Mouse (Mus musculus) 3134 (cell line): ENCODE data around the gene Cacna1b.
A peak's percentile ranks its signal among the peaks of the same experiment; 100 is the strongest.

Experiments
- DNase-seq: peaks from one replicate; pipeline ENCODE4 v3.0.0-alpha.2; 2011; ENCODE audit warnings: low spot score; ENCODE audit not compliant: insufficient read length; ENCODE audit errors: extremely low read depth

Gene Cacna1b

DNA sequence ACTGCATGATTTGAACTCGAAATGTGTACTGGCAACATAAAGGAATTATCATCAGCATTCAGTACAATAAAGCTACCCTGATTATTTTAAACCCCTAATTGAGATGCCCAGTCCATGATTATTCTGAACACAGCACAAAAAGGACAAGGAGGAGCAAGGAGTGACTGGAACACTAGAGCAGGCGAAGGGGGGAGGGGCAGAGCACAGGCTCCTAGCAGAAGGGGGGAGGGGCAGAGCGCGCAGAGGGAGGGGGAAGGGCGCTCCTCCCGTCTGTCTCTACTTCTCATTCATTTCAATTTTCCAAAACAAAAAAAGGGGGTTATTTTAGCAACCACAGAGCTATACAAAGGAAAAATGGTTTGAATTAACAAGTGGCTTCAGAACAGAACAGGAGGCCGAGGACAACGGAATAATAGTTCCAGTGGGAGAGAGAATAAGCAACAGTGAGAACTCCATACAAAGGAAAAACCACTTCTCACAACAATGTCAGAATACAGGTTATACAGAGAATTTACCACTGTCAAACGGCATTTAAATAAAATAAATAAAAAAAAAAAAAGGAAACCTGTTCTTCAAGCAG is 98.2 kb downstream of the Cacna1b start:
- DNase-seq, result no peak

DNA sequence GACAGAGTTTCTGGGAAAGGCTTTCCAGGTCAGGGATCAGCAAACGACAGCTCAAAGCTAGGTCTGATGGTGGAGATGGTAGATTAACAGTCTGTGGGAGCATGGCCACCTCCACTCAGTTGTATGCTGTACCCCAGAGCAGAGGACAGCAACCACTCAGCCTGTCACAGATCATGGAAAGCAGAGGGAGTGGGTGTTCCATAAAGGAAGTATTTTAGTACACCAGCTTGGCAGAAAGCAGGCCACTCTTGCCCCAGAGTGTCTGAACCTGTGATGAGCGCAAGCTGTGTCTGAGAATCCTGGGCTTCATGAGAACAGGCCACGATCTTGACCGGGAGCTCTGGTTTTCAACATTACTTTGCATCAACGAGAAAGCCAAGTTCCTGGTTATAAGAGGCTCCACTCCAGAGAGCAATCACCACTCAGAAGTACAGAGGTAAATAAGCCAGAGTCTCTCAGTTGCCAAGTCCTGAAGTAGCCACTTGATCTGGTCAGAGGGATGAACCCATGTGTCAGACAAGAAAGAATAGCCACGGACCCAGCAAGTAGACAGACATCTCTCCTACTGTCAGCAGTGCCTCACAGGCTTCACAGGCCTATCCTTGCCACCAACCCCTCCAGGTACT is 103.7 kb downstream of the Cacna1b start:
- no peak for DNase-seq

DNA sequence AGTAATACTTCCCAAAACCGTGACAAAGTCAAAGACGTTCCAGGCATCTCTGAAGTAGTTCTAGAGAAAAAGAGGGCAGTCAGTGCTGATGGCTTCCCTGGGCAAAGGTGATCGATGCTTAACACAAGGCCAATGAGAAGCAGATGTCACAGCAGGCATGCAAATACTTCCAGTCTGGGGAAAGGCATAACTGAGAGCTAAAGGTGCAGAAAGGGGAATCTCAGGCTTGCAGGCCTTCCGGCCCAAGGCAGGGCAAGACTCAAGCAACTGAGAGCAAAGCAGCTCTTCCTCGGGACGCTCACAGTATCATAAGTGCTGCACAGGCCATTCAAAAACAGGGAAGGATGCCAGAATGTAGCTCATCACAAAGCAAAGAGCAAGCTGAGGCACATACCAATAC is 114.4 kb downstream of the Cacna1b start:
- DNase-seq, result no peak

DNA sequence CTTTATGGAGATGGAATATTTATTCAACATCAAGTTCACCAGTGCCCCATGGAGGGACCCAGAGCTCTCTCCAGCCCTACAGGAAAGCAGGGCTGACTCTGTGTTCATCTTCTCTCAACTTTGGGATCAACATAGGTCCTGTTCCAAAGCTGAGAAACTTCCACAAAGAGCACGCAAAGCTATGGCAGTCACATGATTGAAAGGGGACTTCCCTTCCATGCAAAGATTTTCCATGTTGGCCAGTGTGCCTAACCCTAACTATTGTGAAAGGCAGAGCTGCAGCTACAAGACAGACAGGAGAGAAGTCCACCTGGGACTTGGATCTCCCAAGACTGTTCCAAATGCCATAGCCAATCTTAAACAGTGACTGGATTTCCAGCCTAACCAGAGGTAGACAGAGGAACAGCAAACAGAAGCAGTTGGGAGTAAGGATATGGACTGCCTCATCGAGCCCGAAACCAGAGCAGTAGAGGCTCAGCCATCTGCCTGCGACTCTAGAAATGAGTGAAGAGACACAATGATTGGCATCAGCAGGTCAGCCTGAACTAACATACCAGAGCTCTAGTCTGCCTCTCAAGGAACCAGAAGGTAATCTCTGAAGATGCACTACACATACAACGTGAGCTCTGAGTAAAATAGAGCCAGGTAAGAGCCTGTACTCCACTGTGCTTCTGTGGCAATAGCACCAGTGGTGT is 116.4 kb downstream of the Cacna1b start:
- no peak for DNase-seq

DNA sequence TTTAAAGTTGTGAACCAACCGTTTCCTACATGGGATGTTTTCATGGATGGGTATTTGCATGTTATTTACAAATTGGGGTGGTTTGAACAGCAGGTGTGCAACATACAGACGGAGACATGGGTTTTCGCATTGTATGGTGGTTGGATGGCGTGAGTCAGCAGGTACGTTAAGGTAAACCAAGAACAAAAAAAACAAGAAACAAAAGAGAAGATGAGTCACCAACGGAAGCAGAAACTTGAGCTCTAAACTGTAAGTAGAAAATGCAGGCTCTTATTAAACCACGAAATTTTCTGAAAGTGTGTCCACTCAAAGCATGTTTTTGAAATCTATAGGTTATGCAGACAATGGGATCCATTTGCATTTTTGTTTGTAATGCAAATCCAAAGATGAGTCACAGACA is 120.1 kb downstream of the Cacna1b start:
- no peak for DNase-seq

GRCm38 (mm10) chr2:24638102-24638954 is 124.6 kb downstream of the Cacna1b start:
- DNase-seq, result no peak

GRCm38 (mm10) chr2:24633645-24634044 is 129.3 kb downstream of the Cacna1b start:
- DNase-seq, result no peak

DNA sequence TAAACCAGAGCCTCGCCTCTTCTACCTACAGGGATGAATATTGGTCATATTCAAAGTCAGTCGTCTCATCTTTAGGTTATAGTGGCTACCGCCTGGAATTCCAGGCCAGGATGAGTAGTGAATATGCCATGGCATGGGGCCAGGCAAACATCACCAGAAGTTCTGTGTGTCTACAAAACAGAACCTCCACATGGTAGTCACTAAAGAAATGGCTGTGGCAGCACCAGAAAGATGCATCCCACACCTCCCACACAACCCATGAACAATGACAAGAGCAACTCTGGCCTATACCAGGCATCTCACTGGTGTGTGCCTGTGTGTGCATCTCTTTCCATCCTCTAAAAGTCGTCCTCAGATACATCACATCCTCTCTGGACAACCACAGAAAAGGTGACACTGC is 145.8 kb downstream of the Cacna1b start:
- no peak for DNase-seq

DNA sequence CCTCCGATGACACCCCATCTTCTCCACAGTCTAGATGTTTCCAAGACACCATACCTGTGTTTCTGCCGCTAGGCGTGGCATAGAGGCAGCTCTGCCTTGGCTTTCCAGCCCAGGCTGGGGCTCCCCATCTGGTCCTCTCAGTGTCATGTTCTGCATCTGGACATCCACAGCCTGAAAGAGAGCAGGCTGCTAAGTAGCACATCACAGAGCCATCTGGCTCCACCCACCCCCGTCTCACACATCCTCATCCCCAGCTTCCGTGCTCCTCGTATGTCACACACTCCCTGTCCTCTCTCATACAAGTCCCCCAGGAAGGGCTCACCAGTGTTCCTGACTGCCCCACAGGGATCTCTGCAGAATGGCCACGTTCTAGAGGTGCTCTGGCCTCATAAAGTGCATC is 153.2 kb downstream of the Cacna1b start:
- no peak for DNase-seq

DNA sequence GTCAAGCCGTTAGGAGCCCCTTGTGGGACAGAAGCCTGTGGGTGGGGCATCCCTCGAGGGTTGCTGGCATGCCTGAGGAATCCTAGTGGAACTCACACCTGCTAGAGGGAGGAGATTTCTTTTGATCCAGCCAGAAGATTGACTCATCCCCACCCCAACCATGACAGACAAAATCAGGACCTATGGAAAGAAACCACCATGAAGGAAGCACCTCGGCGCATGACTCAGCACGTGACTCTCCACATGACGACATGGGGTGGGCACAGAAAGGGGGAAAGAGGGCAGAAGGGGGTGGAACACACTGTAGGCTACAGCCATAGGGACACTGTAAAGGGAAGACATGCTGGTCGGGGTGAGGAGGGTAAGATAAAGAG is 154.2 kb downstream of the Cacna1b start:
- no peak for DNase-seq

- DNase-seq, result no peak
Observed at GRCm38 (mm10) chr2:24607905-24608764, 154.8 kb downstream of the Cacna1b start.

DNA sequence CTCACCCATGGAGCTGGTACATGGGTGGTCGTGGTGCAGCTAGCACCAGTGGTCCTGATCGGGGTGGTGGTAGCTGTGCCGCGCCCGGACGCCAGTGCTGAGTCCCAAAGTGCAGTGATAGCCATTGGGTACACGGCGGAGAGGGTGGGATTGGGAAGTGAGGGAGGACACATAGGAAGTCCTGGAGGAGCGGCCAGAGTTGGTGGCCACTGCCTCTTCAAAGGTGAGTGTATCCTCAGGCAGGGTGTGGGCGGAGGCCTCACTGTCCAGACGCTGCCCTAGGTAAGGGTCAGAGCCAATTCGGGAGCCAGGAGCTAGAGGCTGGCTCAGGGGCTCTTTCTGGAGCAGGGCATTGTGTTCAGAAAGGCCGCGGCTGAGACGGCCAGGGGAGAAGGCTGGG is 156.4 kb downstream of the Cacna1b start:
- no peak for DNase-seq

- DNase-seq, result no peak
Observed at GRCm38 (mm10) chr2:24605096-24605495, 157.9 kb downstream of the Cacna1b start.

GRCm38 (mm10) chr2:24589426-24589825 is 173.5 kb downstream of the Cacna1b start:
- DNase-seq, result no peak

GRCm38 (mm10) chr2:24587999-24588398 is 175.0 kb downstream of the Cacna1b start:
- DNase-seq, result no peak

DNA sequence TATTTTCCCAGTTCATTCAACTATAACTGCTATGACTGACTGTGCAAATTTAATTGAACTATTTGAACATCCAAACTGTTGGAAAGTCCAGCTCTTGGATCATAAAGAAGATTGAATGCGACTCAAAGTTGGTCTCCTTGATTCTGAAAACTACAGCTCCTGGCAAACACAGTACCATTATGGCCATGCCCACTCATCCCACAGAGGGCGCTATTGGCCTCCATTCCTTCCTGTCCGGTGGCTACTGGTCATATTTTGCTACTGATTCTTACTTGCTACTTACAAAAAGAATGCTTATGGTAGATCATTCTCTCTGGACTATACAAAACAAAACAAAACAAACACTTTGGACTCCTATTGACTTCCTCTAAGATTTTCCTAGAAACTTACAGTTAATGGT is 188.3 kb downstream of the Cacna1b start:
- DNase-seq, result no peak

GRCm38 (mm10) chr2:24570917-24571316 is 192.0 kb downstream of the Cacna1b start:
- no peak for DNase-seq

DNA sequence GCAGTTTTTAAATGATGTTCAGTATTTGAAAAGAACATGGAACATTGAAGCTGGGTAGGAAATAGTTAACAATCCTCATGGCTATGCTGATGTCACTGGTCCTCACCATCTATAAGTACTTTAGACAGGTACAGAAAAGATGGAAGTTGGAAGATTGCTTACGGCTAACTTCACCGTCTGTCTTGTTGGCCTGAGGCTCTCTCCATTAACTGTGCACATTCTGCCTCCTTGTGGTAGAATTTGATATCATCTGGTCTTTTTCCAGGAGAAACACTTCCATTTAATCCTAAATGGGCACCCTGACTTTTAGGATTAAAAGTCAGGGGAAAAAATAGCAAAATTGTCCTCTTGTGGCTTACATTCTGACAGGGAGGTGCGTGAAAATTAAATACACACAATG is 194.4 kb downstream of the Cacna1b start:
- DNase-seq, result no peak

- peak; percentile 76 for DNase-seq
Observed at GRCm38 (mm10) chr2:24562547-24563290, 200.2 kb downstream of the Cacna1b start.

- DNase-seq, result peak; percentile 6
Observed at GRCm38 (mm10) chr2:24561946-24562345, 201.0 kb downstream of the Cacna1b start.
